Mouse (Mus musculus) ovary, postnatal 14 days (tissue): Measurements from ENCODE around the gene Casp8.
"Not testable (repeated sequence)": the region's sequence is repeated elsewhere in the genome, so short reads cannot be mapped to it uniquely, and the experiment has no call there.

Experiments used
- DNase-seq: peaks from one replicate; pipeline ENCODE4 v3.0.0; 2022; ENCODE audit warnings: low spot score

Casp8 gene

DNA sequence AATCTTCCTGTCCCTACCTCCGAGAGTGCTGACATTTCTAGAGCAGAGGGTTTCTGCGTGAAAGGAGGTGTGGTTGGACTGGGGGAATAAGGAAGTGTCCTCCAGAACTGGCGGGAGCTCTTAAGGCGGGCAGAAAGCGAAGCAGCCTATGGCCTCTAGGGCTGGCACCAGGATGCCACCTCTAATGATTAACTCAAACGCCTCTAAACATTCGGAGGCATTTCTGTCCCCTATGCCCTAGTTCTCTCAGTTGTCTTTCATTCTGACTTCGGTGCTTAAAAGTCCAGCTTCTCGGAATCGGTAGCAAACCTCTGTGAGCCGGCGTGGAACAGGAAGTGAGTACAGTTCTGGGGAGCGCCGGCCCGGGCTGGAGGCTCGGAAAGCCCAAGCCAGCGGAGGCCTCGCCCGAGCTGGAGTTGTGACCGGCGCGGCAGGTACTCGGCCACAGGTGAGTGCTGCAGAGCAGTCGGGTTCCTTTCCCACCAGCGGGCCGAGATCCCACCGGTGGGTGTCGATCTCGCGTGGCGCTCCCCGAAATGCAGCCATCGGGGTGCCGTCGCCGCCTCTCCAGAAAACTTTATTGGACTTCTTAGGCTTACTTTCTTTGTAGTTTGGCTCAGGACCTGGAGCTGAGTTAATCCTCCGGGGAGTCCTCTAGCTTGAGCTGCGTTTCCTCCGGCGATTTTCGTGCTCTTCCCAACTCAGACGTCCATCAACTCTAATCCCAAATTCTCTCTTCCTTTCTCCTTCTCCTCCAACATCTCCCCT is at the start of gene Casp8:
Gene Casp8 (plus strand): TSS at position 84 of the 768 bp plus-strand sequence.
- peak; percentile 15 for DNase-seq

DNA sequence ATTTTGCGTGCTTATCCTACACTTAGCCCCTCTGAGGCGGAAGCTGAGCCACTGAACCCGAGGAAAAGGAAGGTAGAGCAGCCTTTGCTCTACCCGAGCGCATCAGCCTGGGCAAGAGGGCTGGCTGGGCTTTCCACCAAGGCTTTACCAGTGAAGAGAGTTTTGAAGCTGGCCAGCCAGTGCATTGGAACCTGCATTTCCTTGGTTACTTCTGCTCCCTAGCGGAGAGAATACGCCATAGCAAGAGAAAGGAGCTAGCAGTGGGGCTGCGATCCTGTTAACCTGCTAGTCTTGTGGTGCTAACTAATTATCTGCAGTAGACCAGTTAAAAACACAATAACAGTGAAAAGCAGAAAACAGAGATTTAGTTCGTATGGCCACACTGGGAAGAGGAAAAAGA is 48.3 kb upstream of the Casp8 start:
- no peak for DNase-seq

DNA sequence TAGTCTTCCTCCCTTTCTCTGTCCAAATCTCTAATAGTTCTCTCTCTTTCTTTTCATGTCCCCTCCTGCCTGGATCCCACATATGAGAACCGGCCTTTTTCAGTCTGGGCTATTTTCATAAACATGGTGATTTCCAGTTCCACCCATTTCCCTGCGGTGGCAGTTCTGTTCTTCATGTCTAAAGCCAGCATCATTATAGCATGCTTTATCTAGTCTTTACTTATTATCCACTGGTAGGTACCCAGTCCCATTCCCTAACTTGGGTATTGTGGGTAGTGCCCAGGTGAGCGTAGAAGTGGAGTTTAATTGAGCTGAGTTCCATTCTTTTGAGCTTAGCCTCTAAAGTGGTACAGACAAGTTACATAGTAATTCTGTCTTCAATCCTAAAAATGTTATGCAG is 35.7 kb upstream of the Casp8 start:
- no peak for DNase-seq

DNA sequence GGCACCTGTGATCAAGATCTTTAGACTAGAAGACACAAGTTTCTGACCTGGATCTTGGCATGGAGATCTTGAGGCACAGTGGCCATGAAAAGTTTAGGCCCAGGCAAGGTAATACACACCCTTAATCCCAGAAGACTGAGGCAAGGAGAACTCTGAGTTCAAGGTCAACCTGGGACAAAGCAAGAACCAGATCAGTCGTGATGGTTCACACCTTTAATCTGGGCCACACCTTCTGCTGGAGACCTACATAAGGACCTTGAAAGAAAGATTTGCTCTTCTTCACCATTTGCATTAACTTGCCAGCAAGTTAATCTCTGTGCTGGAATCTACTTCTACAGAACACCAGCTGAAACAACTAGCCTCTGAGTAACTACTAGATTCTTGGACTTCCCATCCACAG is 34.6 kb upstream of the Casp8 start:
- DNase-seq = no peak

DNA sequence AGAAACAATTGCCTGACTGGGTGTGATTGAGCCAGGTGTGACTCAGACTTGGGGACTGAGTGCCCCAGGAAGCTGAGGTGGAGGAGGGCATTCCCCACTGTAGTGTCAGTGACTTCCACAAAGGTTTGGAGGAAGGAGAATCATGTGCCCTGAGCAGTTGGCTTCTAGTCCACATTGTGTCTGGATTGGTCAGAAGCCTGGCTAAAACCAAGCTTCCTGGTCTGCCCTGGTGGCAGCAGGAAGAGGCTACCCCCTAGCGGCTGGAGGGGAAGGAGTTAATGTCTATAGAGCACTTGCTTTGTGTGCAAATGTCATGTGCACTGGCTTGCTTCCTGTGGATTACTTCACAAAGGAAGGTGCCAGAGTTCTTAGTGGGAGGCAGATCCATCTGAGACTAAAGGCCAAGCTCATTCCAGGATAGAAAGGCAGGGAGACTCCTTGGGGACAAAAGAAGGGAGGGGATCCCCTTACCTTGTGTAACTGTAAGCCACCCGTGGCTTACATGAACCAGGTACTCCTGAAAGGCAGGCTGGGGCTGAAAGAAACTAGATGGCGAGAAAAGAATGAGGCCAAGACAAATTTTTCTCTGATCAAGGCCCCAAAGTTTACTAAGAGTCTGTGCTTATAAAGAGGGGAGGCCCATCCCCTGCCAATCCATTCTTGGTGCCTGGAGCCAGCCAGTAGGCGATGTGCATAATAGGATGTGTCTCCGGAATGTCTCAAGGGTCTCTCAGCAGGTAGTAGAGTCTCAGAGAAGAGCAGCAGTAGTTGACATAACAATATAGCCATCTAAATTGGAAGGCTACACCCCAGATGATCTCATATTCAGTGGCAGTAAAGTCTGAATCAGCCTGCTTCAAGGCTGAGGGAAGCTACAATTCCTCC is 33.5 kb upstream of the Casp8 start:
- DNase-seq = not testable (repeated sequence)

DNA sequence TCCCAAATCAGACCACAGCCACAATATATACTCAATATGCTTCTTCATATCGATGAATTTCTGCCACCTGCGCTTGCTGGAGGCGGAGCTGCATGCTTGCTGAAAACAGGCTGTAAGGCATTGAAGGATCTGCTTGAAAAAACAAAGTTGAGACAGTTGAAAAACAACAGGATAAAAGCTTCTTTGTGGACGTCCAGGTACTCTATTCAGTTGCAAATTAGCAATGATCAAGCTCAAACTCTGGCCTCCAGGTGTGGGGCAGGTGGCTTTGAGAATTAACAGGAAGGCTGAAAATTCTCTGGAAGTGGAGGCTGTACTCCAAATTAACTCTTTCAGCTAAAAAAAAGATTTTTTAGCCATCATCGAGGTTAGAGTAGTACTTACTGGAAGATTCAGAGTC is 32.6 kb upstream of the Casp8 start:
- DNase-seq = no peak

DNA sequence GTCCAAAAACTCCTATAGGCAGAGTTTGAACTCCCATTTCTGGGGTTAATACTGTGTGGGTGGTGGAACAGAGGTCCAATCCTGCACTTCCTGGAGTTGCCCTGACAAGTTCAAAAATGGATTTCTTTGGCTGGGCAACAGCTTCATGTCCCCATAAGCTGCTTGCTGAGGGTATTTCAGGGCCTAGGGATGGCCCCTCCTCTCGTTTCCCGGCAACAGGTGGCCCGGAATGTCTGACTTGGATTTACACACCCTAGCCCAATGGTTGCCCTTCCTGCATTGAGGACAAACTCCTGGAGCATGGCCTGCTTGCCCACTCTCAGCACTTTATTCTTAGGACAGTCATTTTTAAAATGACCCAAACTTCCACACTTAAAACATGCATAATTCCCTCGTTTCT is 28.7 kb upstream of the Casp8 start:
- not testable (repeated sequence) for DNase-seq

DNA sequence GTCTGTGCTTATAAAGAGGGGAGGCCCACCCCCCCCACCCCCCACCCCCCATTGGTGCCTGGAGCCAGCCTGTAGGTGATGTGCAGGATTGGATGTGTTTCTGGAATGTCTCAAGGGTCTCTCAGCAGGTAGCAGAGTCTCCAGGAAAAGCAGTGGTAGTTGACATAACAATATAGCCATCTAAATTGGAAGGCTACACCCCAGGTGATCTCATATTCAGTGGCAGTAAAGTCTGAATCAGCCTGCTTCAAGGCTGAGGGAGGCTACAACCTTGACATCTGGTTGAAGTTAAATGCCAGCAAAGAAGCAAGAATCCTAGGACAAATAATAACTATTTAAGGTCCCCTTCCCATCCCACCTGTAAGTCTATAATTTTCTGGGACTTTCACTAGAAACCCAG is 26.0 kb upstream of the Casp8 start:
- DNase-seq = no peak

DNA sequence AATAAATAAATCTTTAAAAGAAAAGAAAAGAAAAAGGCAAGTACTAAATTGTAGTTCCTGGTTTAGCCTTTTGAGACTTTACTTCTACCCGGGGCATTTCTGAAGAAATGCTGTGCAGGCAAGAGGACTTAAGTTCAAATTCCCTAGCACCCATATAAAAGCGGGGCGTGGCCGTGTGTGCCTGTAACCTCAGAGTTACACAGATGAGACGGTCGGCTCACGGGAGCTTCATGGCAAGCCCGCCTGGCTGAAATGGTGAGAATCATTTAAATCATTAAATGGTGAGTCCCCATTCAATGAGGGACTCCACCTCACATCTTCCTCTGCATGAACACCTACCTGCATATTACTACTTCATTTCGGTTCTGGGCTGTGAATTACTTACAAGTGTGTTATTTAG is 25.5 kb upstream of the Casp8 start:
- DNase-seq = no peak

DNA sequence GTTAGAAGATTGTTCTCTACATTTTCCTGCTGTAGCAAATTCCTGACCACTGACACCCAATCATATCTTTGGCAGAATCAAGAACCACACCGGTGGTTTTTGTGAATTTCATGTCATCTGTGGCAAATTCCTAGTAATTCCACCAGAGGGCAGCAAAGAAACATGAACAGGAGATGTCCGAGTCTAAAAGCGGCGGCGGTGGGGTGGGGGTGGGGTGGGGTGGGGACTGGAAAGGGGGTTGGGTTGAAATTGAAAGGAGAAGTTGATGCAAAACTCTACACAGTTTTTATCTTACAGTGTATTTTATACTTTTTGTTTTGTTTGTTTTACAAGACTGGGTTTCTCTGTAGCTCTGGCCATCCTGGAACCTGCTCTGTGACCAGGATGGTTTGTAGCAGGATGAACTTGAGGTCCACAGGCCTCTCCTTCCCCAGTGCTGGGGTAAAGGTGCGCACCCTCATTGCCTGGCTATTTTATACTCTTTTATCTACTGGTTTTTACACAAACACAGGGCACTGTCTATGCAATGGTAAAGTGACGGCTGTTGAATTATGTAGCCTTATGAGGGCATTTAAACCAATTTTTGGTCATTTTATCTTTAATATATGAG is 25.0 kb upstream of the Casp8 start:
- DNase-seq = peak; percentile 52

DNA sequence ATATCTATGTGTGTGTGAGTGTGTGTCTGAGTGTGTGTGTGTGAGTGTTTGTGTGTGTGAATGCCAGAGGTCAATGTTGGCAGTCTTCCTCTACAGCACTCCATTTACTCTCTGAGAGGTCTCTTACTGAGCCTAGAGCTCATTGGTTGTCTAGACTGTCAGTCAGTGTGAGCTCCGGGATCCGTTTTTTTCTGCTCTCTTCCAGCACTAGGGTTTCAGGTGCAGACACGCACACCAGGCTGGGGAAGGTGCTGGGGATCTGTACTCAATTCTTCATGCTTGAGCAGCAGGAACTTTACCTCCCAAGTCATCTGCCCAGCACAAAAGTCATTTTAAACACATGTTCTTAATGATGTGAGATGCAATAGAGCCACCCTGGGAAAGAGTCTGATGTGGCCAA is 23.1 kb upstream of the Casp8 start:
- no peak for DNase-seq

DNA sequence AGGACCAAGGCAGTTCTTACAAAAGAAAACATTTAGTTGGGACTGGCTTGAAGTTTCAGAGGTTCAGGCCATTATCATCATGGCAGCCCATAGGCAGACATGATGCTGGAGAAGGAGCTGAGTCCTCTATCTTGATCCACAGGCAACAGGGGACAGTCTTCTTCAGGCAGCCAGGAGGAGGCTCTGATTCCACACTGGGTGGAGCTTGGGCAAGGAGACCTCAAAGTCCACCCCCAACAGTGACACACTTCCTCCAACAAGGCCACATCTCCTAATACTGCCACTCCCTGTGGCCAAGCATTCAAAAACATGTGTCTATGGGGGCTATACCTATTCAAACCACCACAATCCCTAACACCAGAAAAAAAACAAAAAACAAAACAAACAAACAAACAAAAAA is 21.9 kb upstream of the Casp8 start:
- no peak for DNase-seq

DNA sequence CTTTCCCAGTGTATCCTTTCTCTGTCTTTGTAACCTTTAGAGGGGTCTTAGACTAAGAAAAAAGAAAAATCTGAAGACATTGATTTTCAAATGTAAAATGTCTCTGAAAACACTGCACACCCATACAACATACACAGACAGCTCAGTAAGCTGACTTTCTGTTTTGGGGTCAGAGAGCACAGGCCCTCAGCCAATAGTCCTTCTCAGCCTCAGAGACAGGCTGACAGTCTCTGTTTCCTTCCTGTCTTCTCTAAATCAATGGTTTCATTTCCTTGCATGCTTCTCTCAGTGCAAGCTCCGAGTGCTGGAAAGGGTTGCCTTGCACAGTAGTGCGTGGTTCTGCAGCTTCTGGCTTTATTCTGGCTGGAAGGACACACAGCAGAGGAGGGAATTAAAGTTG is 21.3 kb upstream of the Casp8 start:
- DNase-seq = no peak

DNA sequence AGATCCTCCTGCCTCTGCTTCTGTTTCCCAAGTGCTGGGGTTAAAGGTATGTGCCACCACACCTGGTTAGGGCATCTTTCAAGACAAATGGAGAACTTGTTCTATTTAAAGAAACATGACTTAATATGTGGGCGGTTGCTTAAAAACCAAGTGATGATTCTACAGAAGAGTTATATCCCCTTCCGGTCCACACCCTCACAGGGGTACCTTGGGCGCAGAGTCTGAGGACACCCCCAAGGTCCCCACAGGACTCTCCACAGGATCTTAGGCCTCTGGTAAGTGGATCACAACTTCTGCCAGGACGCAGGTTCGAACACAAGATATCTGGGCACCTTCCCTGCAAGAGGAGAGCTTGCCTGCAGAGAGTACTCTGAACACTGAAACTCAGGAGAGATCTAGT is 19.8 kb upstream of the Casp8 start:
- no peak for DNase-seq

DNA sequence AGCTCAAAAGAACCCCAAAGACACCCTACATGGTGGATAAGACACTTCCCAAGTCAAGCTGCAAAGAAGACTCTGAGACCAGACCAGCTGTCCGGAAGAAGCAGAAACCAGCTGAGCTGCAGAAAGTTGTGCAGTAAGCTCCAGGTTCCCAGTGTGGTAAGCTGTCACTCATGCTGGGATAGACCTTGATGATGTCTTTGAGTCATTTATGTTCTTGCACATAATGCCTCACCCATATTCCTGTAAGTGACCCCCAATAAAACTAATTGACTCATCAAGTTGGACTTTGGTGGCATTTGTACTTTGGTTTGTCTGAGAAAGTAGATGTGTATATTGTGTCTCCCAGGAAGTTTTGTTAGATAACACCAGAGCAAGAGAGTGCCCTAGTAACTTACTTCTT is 17.6 kb upstream of the Casp8 start:
- no peak for DNase-seq

DNA sequence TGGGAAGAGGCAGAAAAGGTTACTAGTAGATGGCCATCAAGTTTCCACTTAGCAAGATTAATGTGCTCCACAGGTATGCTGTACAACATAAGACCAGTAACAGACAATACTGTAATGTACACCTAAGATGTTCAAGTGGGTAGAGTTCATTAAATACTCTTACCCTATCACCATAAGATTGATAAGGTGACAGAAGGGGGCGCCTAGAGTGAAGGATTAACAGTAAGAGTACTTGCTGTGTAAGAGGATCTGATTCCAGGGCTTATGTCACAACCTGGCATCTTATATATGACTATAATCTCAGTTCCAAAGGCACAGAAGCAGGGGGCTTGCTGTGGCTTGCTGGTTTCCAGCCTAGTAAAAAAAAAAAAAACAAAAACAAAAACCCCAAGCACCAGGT is 16.9 kb upstream of the Casp8 start:
- DNase-seq = no peak

DNA sequence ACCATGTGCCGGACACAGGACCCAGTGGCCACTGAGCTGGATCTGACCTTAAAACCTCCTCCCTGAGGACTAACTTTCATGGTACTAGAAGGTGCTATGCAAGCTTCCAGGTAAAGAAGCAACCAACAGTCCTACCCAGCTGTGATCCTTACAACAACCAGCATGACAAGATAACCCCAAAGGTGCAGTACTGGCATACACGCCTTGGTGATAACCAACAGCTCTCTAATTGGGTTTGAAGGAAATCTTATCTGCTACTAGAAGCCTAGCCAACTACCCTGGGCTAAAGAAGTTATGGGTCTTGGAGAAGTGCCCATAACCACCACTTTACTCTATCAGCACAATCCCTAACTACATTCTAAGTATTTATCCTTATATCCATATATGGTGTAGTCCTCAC is 8.9 kb upstream of the Casp8 start:
- DNase-seq = no peak

DNA sequence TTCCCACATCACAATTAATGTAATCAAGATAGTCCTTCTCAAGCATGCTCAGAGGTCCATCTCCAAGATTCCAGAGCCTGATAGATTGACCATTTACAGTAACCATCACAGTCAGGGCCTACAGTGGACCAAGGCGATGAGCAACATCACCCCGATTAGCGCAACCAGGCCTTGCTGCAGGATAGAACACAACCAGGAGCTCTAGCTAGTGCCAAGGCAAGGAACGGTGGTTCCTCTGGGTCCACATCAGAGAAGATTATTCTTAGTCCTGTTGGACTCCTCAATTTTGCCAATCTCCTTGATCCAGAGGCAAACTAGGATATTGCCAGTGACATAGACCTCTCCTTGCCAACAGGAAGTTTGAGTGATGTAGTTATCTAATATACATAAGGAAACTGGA is 6.8 kb upstream of the Casp8 start:
- DNase-seq = no peak

DNA sequence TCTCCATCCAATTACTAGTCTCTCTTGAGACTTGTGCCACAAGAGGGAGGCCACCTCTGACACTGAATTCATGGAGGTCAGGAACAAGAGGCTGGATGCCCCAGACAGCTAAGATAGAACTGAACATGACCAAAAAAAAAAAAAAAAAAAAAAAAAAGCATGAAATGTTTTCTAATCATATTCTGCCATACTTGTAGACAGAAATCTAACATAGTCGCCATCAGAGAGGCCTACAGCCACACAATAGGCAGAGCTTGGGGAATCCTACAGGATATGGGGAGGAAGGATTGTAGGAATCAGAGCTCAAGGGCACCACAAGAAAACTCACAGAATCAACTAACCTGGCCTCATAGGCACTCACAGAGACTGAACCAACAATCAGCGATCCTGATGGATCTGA is 469 bp upstream of the Casp8 start:
- no peak for DNase-seq

DNA sequence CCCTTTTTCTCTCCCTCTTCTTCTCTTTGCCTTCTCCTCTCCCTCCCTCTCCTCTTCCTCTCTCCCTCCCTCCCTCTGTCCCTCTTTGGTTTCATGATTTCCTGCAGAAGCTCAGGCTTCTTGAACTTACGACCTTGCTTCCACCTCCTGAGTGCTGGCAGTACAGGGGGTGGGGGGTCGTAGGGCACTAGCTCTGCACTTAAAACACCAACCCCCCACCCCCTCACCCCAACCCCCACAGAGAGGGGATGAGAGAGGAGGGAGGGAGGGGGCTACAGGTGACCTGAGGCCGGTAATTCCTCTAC is 837 bp downstream of the Casp8 start:
- no peak for DNase-seq

DNA sequence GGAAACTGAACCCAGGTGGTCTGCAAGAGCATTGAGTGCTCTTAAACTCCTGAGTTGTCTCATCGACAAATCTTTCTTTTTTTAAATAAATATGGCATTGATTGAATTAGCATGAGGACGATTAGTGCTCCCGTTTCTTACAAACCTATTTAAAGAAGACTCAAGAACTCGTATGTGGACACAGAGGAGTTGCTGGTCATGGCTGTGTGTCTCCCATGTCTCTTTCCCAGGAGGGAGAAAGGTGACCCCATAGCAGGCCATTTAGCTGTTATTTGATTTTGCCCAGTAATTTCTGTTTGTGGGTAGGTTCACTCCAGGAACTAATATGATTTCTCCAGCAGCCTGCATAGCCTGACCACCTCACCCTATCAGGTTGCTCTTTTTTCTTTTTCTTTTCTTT is 1.7 kb downstream of the Casp8 start:
- DNase-seq = no peak

DNA sequence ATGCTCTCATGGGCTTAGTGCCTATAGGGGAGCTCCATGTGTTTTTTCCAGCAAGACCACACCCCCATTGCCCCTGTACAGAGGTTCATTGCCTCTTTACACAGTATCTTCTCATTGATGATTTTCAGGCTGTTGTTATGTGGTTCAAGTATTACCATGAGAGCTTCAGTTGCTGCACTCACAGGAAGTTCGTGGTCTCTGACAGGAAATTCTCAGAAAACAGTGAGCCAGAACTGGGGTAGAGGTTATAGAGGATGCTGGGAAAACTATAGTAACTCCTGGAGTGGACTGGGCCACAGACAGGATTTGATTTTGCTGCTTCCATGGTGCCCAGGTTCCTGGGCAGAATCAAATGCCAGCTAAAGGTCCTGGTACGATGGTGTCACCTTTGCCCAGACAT is 2.2 kb downstream of the Casp8 start:
- DNase-seq = no peak

DNA sequence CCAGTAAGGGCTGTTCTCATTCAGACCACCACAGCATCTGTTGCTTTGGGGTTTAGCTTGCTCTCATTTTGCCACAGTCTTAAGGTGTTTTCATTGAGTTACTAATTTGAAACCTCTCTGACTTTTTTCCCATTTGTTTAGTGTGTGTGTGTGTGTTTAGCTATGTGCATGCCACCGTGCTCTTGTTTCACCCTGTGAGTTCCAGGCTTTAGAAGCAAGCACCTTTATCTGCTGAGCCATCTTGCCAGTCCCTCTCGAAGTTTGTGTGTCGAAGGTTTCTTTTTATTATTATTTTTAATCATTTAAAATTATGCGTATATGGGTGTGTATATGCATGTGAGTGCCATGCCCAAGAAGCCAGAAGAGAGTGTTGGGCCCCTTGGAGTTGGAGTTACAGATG is 3.7 kb downstream of the Casp8 start:
- no peak for DNase-seq
